Mouse (Mus musculus): ENCODE measurements at regions not wholly inside any gene's neighbourhood (a gene's known extent, or its start where the extent isn't known, plus 50 kb on each side); places are given as distances from the start of the nearest gene placed in this dataset.

GRCm38 (mm10) chr5:119525960-119526359, 144.5 kb upstream of the Tbx3 start:
- H3K27ac ChIP-seq: no peak overlapping the region
- H3K4me1 ChIP-seq (replicated peaks; ENCODE audit: control insufficient read depth in 2 of 2, insufficient read depth in 2 of 2, low read length in 1 of 2): no peaks in the 10 kb centered on the region
- no peak overlapping the region for H3K4me2 ChIP-seq (ENCODE audit: low read depth)
- no peaks in the 10 kb centered on the region for H3K27me3 ChIP-seq (ENCODE audit: control insufficient read depth, insufficient read depth, low read length)
- no peak for TF ChIP-seq CTCF (IDR thresholded peaks at IDR 0.05; ENCODE audit: low read depth)
- no peak overlapping the region for H3K4me3 ChIP-seq (ENCODE audit: insufficient read depth in 1 of 2, low read depth in 2 of 2, low read length in 2 of 2)
- H3K36me3 ChIP-seq (replicated peaks; ENCODE audit: control insufficient read depth, insufficient read depth, low read depth): no peaks in the 10 kb centered on the region
- WGBS (ENCODE audit: insufficient replicate concordance): 59% methylated on average over 5 of the region's 5 CpGs
- ATAC-seq (ENCODE audit: insufficient read depth) (no peak), DNase-seq (ENCODE audit: low read depth in 3 of 3, low spot score in 3 of 3) (no peak)
- no peak overlapping the region for H3K9ac ChIP-seq (replicated peaks)
- no peaks in the 10 kb centered on the region for H3K9me3 ChIP-seq (ENCODE audit: control insufficient read depth, low read length)

GRCm38 (mm10) chr5:119530009-119530408, 140.5 kb upstream of the Tbx3 start:
- Histone ChIP-seq H3K4me1 (replicated peaks; ENCODE audit: control insufficient read depth in 2 of 2, insufficient read depth in 2 of 2, low read length in 1 of 2) (no peaks in the 10 kb centered on the region), H3K27me3 (ENCODE audit: control insufficient read depth, insufficient read depth, low read length) (no peaks in the 10 kb centered on the region), H3K27ac (no peak overlapping the region), H3K4me2 (ENCODE audit: low read depth) (no peak overlapping the region), H3K36me3 (replicated peaks; ENCODE audit: control insufficient read depth, insufficient read depth, low read depth) (no peaks in the 10 kb centered on the region), H3K4me3 (ENCODE audit: insufficient read depth in 1 of 2, low read depth in 2 of 2, low read length in 2 of 2) (no peak overlapping the region), H3K9ac (replicated peaks) (no peak overlapping the region), H3K9me3 (ENCODE audit: control insufficient read depth, low read length) (no peaks in the 10 kb centered on the region)
- TF ChIP-seq EP300 (IDR thresholded peaks at IDR 0.05; ENCODE audit: low read depth) (no peak), CTCF (IDR thresholded peaks at IDR 0.05; ENCODE audit: low read depth) (no peak)
- 52% methylated on average over 8 of the region's 8 CpGs for WGBS (ENCODE audit: insufficient replicate concordance)
- ATAC-seq (ENCODE audit: insufficient read depth) (no peak), DNase-seq (ENCODE audit: low read depth in 3 of 3, low spot score in 3 of 3) (no peak)

- 65% methylated on average over 5 of the region's 5 CpGs for whole genome bisulfite sequencing (ENCODE audit: insufficient replicate concordance)
- Histone ChIP-seq H3K9ac (replicated peaks) (no peak overlapping the region), H3K4me1 (replicated peaks; ENCODE audit: control insufficient read depth in 2 of 2, insufficient read depth in 2 of 2, low read length in 1 of 2) (no peaks in the 10 kb centered on the region), H3K9me3 (ENCODE audit: control insufficient read depth, low read length) (no peaks in the 10 kb centered on the region), H3K27ac (no peak overlapping the region), H3K4me3 (ENCODE audit: insufficient read depth in 1 of 2, low read depth in 2 of 2, low read length in 2 of 2) (no peak overlapping the region), H3K4me2 (ENCODE audit: low read depth) (no peak overlapping the region), H3K36me3 (replicated peaks; ENCODE audit: control insufficient read depth, insufficient read depth, low read depth) (no peaks in the 10 kb centered on the region), H3K27me3 (ENCODE audit: control insufficient read depth, insufficient read depth, low read length) (no peaks in the 10 kb centered on the region)
- DNase-seq (ENCODE audit: low read depth in 3 of 3, low spot score in 3 of 3): no peak
- ATAC-seq (ENCODE audit: insufficient read depth): no peak
- TF ChIP-seq EP300 (IDR thresholded peaks at IDR 0.05; ENCODE audit: low read depth) (no peak), CTCF (IDR thresholded peaks at IDR 0.05; ENCODE audit: low read depth) (no peak)
These were observed 135.5 kb upstream of the Tbx3 start for GRCm38 (mm10) chr5:119534946-119535345.

GRCm38 (mm10) chr5:119542836-119543235, 127.6 kb upstream of the Tbx3 start:
- Histone ChIP-seq H3K4me3 (ENCODE audit: insufficient read depth in 1 of 2, low read depth in 2 of 2, low read length in 2 of 2) (no peak overlapping the region), H3K9me3 (ENCODE audit: control insufficient read depth, low read length) (no peaks in the 10 kb centered on the region), H3K27ac (no peak overlapping the region), H3K9ac (replicated peaks) (no peak overlapping the region), H3K36me3 (replicated peaks; ENCODE audit: control insufficient read depth, insufficient read depth, low read depth) (no peaks in the 10 kb centered on the region), H3K27me3 (ENCODE audit: control insufficient read depth, insufficient read depth, low read length) (no peaks in the 10 kb centered on the region), H3K4me1 (replicated peaks; ENCODE audit: control insufficient read depth in 2 of 2, insufficient read depth in 2 of 2, low read length in 1 of 2) (no peaks in the 10 kb centered on the region), H3K4me2 (ENCODE audit: low read depth) (no peak overlapping the region)
- DNase-seq (ENCODE audit: low read depth in 3 of 3, low spot score in 3 of 3) (no peak), ATAC-seq (ENCODE audit: insufficient read depth) (no peak)
- WGBS (ENCODE audit: insufficient replicate concordance): 73% methylated on average over 11 of the region's 11 CpGs
- no peak for TF ChIP-seq EP300 (IDR thresholded peaks at IDR 0.05; ENCODE audit: low read depth)
- TF ChIP-seq CTCF (IDR thresholded peaks at IDR 0.05; ENCODE audit: low read depth): no peak

GRCm38 (mm10) chr5:119543716-119544115, 126.8 kb upstream of the Tbx3 start:
- ATAC-seq (ENCODE audit: insufficient read depth): no peak
- 58% methylated on average over 6 of the region's 6 CpGs for WGBS (ENCODE audit: insufficient replicate concordance)
- no peak overlapping the region for H3K9ac ChIP-seq (replicated peaks)

More at GRCm38 (mm10) chr5:119543716-119544115, 126.8 kb upstream of the Tbx3 start:
- no peak overlapping the region for H3K4me3 ChIP-seq (ENCODE audit: insufficient read depth in 1 of 2, low read depth in 2 of 2, low read length in 2 of 2)
- no peak overlapping the region for H3K4me2 ChIP-seq (ENCODE audit: low read depth)
- H3K27me3 ChIP-seq (ENCODE audit: control insufficient read depth, insufficient read depth, low read length): no peaks in the 10 kb centered on the region
- no peak for TF ChIP-seq EP300 (IDR thresholded peaks at IDR 0.05; ENCODE audit: low read depth)
- TF ChIP-seq CTCF (IDR thresholded peaks at IDR 0.05; ENCODE audit: low read depth): no peak
- no peaks in the 10 kb centered on the region for H3K9me3 ChIP-seq (ENCODE audit: control insufficient read depth, low read length)
- H3K27ac ChIP-seq: no peak overlapping the region
- DNase-seq (ENCODE audit: low read depth in 3 of 3, low spot score in 3 of 3): no peak
- no peaks in the 10 kb centered on the region for H3K36me3 ChIP-seq (replicated peaks; ENCODE audit: control insufficient read depth, insufficient read depth, low read depth)
- H3K4me1 ChIP-seq (replicated peaks; ENCODE audit: control insufficient read depth in 2 of 2, insufficient read depth in 2 of 2, low read length in 1 of 2): no peaks in the 10 kb centered on the region
